1 mouse cellular context compared by ENCODE assay signal in genomic region chr13:30736721-30737120, GRCm38 (mm10).
A peak's percentile ranks its signal among the peaks of the same experiment; 100 is the strongest.
TF ChIP-seq lines count a peak whose summit lies in the region.

No protein-coding gene starts in this region.

TF ChIP-seq in CH12.LX, 34 proteins besides CTCF, POLR2A, EP300 and RAD21 (continued from another document):
- TF ChIP-seq CHD2 (IDR thresholded peaks at IDR 0.05; ENCODE audit: low read length) (peak; percentile 17; the same call in 1 of the 2 replicates), GABPA (IDR thresholded peaks at IDR 0.05; ENCODE audit: insufficient replicate concordance, low read depth, low read length) (no peak), TCF12 (IDR thresholded peaks at IDR 0.05; ENCODE audit: low read depth, low read length) (peak; percentile 80), TBP (conservative IDR thresholded peaks at IDR 0.05; ENCODE audit: low read depth, low read length) (no peak), ZC3H11A (IDR thresholded peaks at IDR 0.05; ENCODE audit: low read depth, low read length) (no peak), IRF4 (IDR thresholded peaks at IDR 0.05; ENCODE audit: low read depth, low read length) (peak; percentile 67), NRF1 (IDR thresholded peaks at IDR 0.05; ENCODE audit: low read depth, low read length) (no peak), RCOR1 (conservative IDR thresholded peaks at IDR 0.05; ENCODE audit: low read depth, low read length) (0 out of 2 replicates have a peak, but pooled peaks have one; percentile 57), JUN (IDR thresholded peaks at IDR 0.05; ENCODE audit: insufficient read depth, low read depth, low read length) (no peak), USF2 (conservative IDR thresholded peaks at IDR 0.05; ENCODE audit: low read depth, low read length) (no peak), MAZ (IDR thresholded peaks at IDR 0.05; ENCODE audit: low read depth, low read length) (0 out of 2 replicates have a peak, but pooled peaks have one; percentile 39), KAT2A (IDR thresholded peaks at IDR 0.05; ENCODE audit: insufficient replicate concordance, low read length) (no peak), ZMIZ1 (IDR thresholded peaks at IDR 0.05; ENCODE audit: low read depth, low read length) (0 out of 2 replicates have a peak, but pooled peaks have one; percentile 54)
TF ChIP-seq in CH12.LX: peak in this region for 16.
